In the genomic region with DNA sequence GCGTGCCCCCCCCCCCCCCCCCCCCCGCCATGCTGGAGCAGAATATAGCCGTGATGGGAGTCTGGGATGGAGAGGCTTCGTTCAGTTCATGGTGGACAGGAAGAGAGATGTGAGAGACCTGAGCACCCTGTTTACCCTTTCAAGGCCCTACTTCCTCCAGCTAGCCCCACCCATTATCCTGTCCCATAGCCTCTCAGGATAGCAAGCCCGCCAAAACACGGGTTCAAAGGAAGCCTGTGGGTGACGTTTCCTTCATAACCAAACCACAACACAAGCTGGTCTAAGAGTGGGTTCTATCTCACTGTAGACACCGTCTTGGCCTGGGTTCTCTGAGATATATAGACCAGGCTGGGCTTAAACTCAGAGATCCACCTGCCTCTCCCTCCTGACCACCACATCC, we compare ENCODE assay signal across 28 mouse cellular contexts. TPM values are rescaled to one million over a fixed set of nuclear protein-coding genes. Genes with fewer than 3 reads are reported as not detected.
A peak's percentile ranks its signal among the peaks of the same experiment; 100 is the strongest.
DNase-seq lines count a peak whose midpoint lies in the region; ATAC-seq lines count a peak whose summit lies in the region.
"Had no signal": no experiment of that assay in that cellular context is flagged by ENCODE, and none has a peak within 500 bp of the region (broad histone marks: within the 10 kb centered on the region; RNA-seq: fewer than 3 reads in every experiment).

No protein-coding gene starts in this region.

- no peak overlapping the region for H3K4me2 ChIP-seq in heart, embryonic 16.5 days (ENCODE audit: low read depth, low read length)
- no peak overlapping the region for H3K4me2 ChIP-seq in lung, embryonic 16.5 days (ENCODE audit: low read depth, low read length)
- H3K4me2 ChIP-seq: embryonic facial prominence, embryonic 12.5 days; embryonic facial prominence, embryonic 15.5 days; heart, embryonic 11.5 days; hindbrain, embryonic 12.5 days; hindbrain, embryonic 15.5 days had no signal

- no peak overlapping the region for H3K4me3 ChIP-seq in heart, embryonic 16.5 days (ENCODE audit: low read length)
- no peak overlapping the region for H3K4me3 ChIP-seq in lung, embryonic 16.5 days (ENCODE audit: low read length)
- H3K4me3 ChIP-seq: embryonic facial prominence, embryonic 12.5 days; embryonic facial prominence, embryonic 15.5 days; gastrocnemius, adult 2 months; hindbrain, embryonic 12.5 days; hindbrain, embryonic 15.5 days had no signal

- H3K36me3 ChIP-seq in heart, embryonic 16.5 days (ENCODE audit: control insufficient read depth, insufficient read depth) = peaks cover 17% of the 10 kb centered on the region
- H3K36me3 ChIP-seq in lung, embryonic 16.5 days (ENCODE audit: control insufficient read depth, insufficient read depth, low read length) = peaks cover 16% of the 10 kb centered on the region
- H3K36me3 ChIP-seq: embryonic facial prominence, embryonic 12.5 days; embryonic facial prominence, embryonic 15.5 days; hindbrain, embryonic 12.5 days; hindbrain, embryonic 15.5 days had no signal

- WGBS in heart, embryonic 16.5 days = 66% methylated on average over 7 of the region's 8 CpGs
- WGBS in lung, embryonic 16.5 days = 55% methylated on average over 6 of the region's 8 CpGs

- H3K9me3 ChIP-seq in heart, embryonic 16.5 days (replicated peaks; ENCODE audit: control insufficient read depth, low read length) = no peaks in the 10 kb centered on the region
- H3K9me3 ChIP-seq in lung, embryonic 16.5 days (ENCODE audit: control insufficient read depth, low read length) = no peaks in the 10 kb centered on the region; the same call in 1 of the 2 replicates
- H3K9me3 ChIP-seq: embryonic facial prominence, embryonic 12.5 days; embryonic facial prominence, embryonic 15.5 days; hindbrain, embryonic 15.5 days had no signal

- intact Hi-C loops in heart, postnatal 10 days (cut with DNase I) = no loop called here

- no peak overlapping the region for H3K9ac ChIP-seq in heart, embryonic 16.5 days (ENCODE audit: low read length)
- no peak overlapping the region for H3K9ac ChIP-seq in lung, embryonic 16.5 days (ENCODE audit: low read length)
- H3K9ac ChIP-seq: embryonic facial prominence, embryonic 12.5 days; embryonic facial prominence, embryonic 15.5 days; forebrain, postnatal 0 days; hindbrain, embryonic 12.5 days; hindbrain, embryonic 15.5 days had no signal

- no peak overlapping the region for H3K27ac ChIP-seq in heart, embryonic 16.5 days (ENCODE audit: low read length)
- H3K27ac ChIP-seq in lung, embryonic 16.5 days (ENCODE audit: low read length) = no peak overlapping the region
- H3K27ac ChIP-seq: embryonic facial prominence, embryonic 12.5 days; embryonic facial prominence, embryonic 15.5 days; gastrocnemius, adult 2 months; hindbrain, embryonic 12.5 days; hindbrain, embryonic 15.5 days had no signal

- H3K4me1 ChIP-seq in heart, embryonic 16.5 days (ENCODE audit: control insufficient read depth, insufficient read depth, low read length) = no peaks in the 10 kb centered on the region
- no peaks in the 10 kb centered on the region for H3K4me1 ChIP-seq in lung, embryonic 16.5 days (replicated peaks; ENCODE audit: control insufficient read depth, insufficient read depth, low read length)
- H3K4me1 ChIP-seq: embryonic facial prominence, embryonic 12.5 days; embryonic facial prominence, embryonic 15.5 days; hindbrain, embryonic 12.5 days; hindbrain, embryonic 15.5 days had no signal

- 0 out of 2 replicates have a peak, but pooled peaks have one; percentile 19 for ATAC-seq in heart, embryonic 16.5 days (replicated peaks; ENCODE audit: extremely low read depth, insufficient read depth, low FRiP score)
- ATAC-seq in lung, embryonic 16.5 days (ENCODE audit: low read depth) = peak; percentile 26; the same call in 1 of the 2 replicates
- ATAC-seq in megakaryocyte progenitor cell, adult 5-6 weeks (replicated peaks; ENCODE audit: poor library complexity) = 0 out of 2 replicates have a peak, but pooled peaks have one; percentile 37
- no peak for ATAC-seq in activated CD4-positive, CD25-positive, alpha-beta regulatory T cell, adult 4 months
- ATAC-seq: forebrain, embryonic 14.5 days; forebrain, postnatal 0 days had no signal

- no peak for DNase-seq in heart, postnatal 10 days
- no peak for DNase-seq in lung, adult 18-20 months
- DNase-seq in thymus, postnatal 14 days = peak; percentile 7
- DNase-seq in thymus, postnatal 10 days (ENCODE audit: low spot score in 2 of 2) = no peak
- DNase-seq: adrenal gland, postnatal 10 days; adrenal gland, postnatal 36 days; cerebellum, adult 18-20 months; cerebellum, adult 9-10 months; cerebellum, postnatal 14 days; forebrain, postnatal 0 days; gastrocnemius, adult 2 months; gastrocnemius, postnatal 14 days; heart, adult 11 months; heart, postnatal 14 days; heart, postnatal 4 days had no signal

- H3K27me3 ChIP-seq in heart, embryonic 16.5 days (ENCODE audit: control insufficient read depth, insufficient read depth, low read length) = no peaks in the 10 kb centered on the region
- H3K27me3 ChIP-seq in lung, embryonic 16.5 days (ENCODE audit: control insufficient read depth, insufficient read depth, low read depth, low read length) = no peaks in the 10 kb centered on the region
- H3K27me3 ChIP-seq: embryonic facial prominence, embryonic 12.5 days; embryonic facial prominence, embryonic 15.5 days; hindbrain, embryonic 12.5 days; hindbrain, embryonic 15.5 days had no signal

RNA-seq across cellular contexts. Expression of a gene that starts 53.1 kb away (rescaled TPM):
- 30.5 and 36.3 TPM in 2 replicates for polyA plus RNA-seq in heart, embryonic 16.5 days (2015; fragmentation: Nextera tagmentation; extraction: Ambion mirVana)
- 10 to 100 TPM; 28.0 to 32.2 TPM for total RNA-seq in heart, postnatal 10 days (2021)
- polyA plus RNA-seq in lung, embryonic 16.5 days (2015; fragmentation: Nextera tagmentation; extraction: Ambion mirVana) = 53.0 and 58.7 TPM in 2 replicates
- total RNA-seq in megakaryocyte progenitor cell, adult 5-6 weeks (2015) = not detected in 2 replicates
- not detected in 2 replicates for total RNA-seq in megakaryocyte progenitor cell, adult 5-6 weeks (2017)
- not detected for polyA plus RNA-seq in activated CD4-positive, CD25-positive, alpha-beta regulatory T cell, adult 4 months (2017; shearing (Covaris generic))
- total RNA-seq: ES-E14 had no signal
- polyA plus RNA-seq: forebrain, embryonic 11.5 days; forebrain, postnatal 0 days; frontal cortex, adult 2 months had no signal

Comparison
In these comparisons a context has a peak if more than half of its experiments do, and no peak if none do; other contexts are left out.
1. RNA of a gene that starts 53.1 kb away (polyA plus RNA-seq): 53.0 to 58.7 TPM in lung, embryonic 16.5 days and 30.5 to 36.3 TPM in heart, embryonic 16.5 days; not detected in activated CD4-positive, CD25-positive, alpha-beta regulatory T cell, adult 4 months; every median in the first group is over 10 times any median in the second.